Mouse (Mus musculus): Measurements from ENCODE around the gene Nepn. TPM values are rescaled to one million over a fixed set of nuclear protein-coding genes. Genes with fewer than 3 reads are reported as not detected.
A peak's percentile ranks its signal among the peaks of the same experiment; 100 is the strongest.

Gene Nepn
- polyA plus RNA-seq, 1 experiment: 0.12 TPM

DNA sequence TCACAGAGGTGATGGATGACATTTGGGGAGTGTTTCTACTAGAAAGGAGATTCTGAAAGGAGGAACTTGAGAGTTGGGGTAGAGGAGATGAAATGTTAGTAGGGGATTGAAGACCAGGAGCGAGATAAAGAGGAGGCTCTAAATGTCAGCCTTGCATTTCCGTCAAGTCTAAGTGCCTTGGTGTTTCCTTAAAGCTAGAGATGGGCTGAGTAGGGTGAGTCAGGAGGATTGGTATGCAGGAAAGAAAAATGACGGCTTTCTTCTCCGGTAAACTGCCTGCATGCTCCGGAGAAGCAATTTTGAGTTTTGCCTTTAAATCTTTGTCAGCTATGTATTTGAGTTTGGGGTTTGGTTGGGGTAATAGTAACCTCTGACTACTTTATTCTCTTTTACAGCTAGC is 30.2 kb downstream of the Nepn start:
- WGBS: 18% methylated on average over 5 of the region's 5 CpGs
- DNase-seq: no peak
- H3K4me1 ChIP-seq (ENCODE audit: control insufficient read depth, insufficient read depth, low read length): peaks cover 14% of the 10 kb centered on the region
- H3K4me3 ChIP-seq (replicated peaks; ENCODE audit: extremely low read depth, low read depth, low read length): peak overlapping the region; percentile 44
- TF ChIP-seq POLR2A (IDR thresholded peaks at IDR 0.05; ENCODE audit: borderline replicate concordance, extremely low read depth, low read depth, low read length) (no peak), CTCF (IDR thresholded peaks at IDR 0.05; ENCODE audit: insufficient read depth, low read length) (no peak)

DNA sequence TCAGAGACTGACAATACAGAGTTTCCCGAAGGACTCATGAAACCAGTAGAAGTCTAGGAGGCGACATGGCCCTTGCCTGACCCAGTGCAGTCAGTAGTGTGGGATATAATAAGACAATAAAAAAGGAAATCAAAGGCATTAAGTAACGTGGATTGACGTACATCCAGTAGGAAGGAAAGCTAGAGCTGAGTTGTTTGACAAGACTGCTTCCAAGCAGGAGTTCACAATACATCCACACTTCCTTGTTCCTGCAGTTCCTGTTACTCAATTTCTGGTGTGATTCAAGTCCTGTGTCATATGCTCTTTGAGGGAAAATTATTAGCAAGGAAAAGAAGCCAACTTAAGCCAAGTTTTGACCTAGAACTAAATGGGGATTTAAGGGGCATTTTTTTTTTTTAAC is 30.6 kb downstream of the Nepn start:
- peak overlapping the region; percentile 19 for H3K4me3 ChIP-seq (replicated peaks; ENCODE audit: extremely low read depth, low read depth, low read length)
- H3K4me1 ChIP-seq (ENCODE audit: control insufficient read depth, insufficient read depth, low read length): peaks cover 14% of the 10 kb centered on the region
- WGBS: 31% methylated on average over 4 of the region's 4 CpGs
- TF ChIP-seq POLR2A (IDR thresholded peaks at IDR 0.05; ENCODE audit: borderline replicate concordance, extremely low read depth, low read depth, low read length) (no peak), CTCF (IDR thresholded peaks at IDR 0.05; ENCODE audit: insufficient read depth, low read length) (no peak)
- DNase-seq: no peak

- DNase-seq: no peak
- 78% methylated on average over 1 of the region's 1 CpGs for WGBS
- Histone ChIP-seq H3K4me1 (ENCODE audit: control insufficient read depth, insufficient read depth, low read length) (peaks cover 14% of the 10 kb centered on the region), H3K4me3 (replicated peaks; ENCODE audit: extremely low read depth, low read depth, low read length) (no peak overlapping the region)
- TF ChIP-seq POLR2A (IDR thresholded peaks at IDR 0.05; ENCODE audit: borderline replicate concordance, extremely low read depth, low read depth, low read length) (no peak), CTCF (IDR thresholded peaks at IDR 0.05; ENCODE audit: insufficient read depth, low read length) (no peak)
These were observed 31.8 kb downstream of the Nepn start for GRCm38 (mm10) chr10:52420526-52420925.

GRCm38 (mm10) chr10:52421716-52422115 is 32.9 kb downstream of the Nepn start:
- TF ChIP-seq POLR2A (IDR thresholded peaks at IDR 0.05; ENCODE audit: borderline replicate concordance, extremely low read depth, low read depth, low read length) (no peak), CTCF (IDR thresholded peaks at IDR 0.05; ENCODE audit: insufficient read depth, low read length) (no peak)
- no peak for DNase-seq

GRCm38 (mm10) chr10:52423097-52423496 is 34.3 kb downstream of the Nepn start:
- Histone ChIP-seq H3K4me1 (ENCODE audit: control insufficient read depth, insufficient read depth, low read length) (peaks cover 16% of the 10 kb centered on the region), H3K4me3 (replicated peaks; ENCODE audit: extremely low read depth, low read depth, low read length) (no peak overlapping the region)
- 77% methylated on average over 2 of the region's 2 CpGs for WGBS
- no peak for TF ChIP-seq POLR2A (IDR thresholded peaks at IDR 0.05; ENCODE audit: borderline replicate concordance, extremely low read depth, low read depth, low read length)
- peak; percentile 20; the same call in 1 of the 2 replicates for TF ChIP-seq CTCF (IDR thresholded peaks at IDR 0.05; ENCODE audit: insufficient read depth, low read length)
- no peak for DNase-seq

More at GRCm38 (mm10) chr10:52421716-52422115, 32.9 kb downstream of the Nepn start:
- H3K4me3 ChIP-seq (replicated peaks; ENCODE audit: extremely low read depth, low read depth, low read length): no peak overlapping the region
- WGBS: 81% methylated on average over 6 of the region's 6 CpGs
- H3K4me1 ChIP-seq (ENCODE audit: control insufficient read depth, insufficient read depth, low read length): peaks cover 16% of the 10 kb centered on the region

DNA sequence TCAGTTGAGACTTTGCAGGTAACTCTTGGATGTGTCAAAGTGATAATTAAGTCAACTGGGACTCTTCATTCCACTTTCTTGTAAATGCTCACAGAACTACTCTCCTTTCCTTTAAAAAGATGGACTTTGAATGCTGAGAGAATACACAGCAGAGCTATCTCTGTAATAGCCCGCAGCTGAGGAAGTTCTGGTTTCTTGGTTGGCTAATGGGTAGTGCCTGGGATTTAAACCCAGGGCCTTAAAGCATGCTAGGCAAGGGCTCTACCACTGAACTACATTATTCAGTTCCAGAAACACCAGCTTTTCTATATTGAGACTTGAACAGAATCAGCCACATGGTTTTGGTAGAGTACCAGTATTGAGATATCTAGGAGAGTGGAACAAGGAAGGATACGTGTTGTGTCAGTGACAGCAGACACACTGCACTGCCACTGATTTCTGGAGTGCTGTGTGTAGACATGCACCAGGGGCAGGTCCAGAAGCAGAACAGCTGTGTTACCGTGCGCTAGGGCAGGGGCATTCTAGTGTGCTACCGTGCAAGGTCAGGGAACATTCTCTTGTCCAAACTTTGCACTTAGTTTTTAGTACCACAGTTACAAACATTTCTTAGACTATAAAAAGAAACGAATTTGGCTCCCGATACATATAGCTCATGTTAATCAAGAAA is 37.7 kb downstream of the Nepn start:
- TF ChIP-seq POLR2A (IDR thresholded peaks at IDR 0.05; ENCODE audit: borderline replicate concordance, extremely low read depth, low read depth, low read length): no peak
- TF ChIP-seq CTCF (IDR thresholded peaks at IDR 0.05; ENCODE audit: insufficient read depth, low read length): no peak
- DNase-seq: no peak
- 71% methylated on average over 7 of the region's 7 CpGs for WGBS
- Histone ChIP-seq H3K4me3 (replicated peaks; ENCODE audit: extremely low read depth, low read depth, low read length) (no peak overlapping the region), H3K4me1 (ENCODE audit: control insufficient read depth, insufficient read depth, low read length) (peaks cover 5% of the 10 kb centered on the region)

DNA sequence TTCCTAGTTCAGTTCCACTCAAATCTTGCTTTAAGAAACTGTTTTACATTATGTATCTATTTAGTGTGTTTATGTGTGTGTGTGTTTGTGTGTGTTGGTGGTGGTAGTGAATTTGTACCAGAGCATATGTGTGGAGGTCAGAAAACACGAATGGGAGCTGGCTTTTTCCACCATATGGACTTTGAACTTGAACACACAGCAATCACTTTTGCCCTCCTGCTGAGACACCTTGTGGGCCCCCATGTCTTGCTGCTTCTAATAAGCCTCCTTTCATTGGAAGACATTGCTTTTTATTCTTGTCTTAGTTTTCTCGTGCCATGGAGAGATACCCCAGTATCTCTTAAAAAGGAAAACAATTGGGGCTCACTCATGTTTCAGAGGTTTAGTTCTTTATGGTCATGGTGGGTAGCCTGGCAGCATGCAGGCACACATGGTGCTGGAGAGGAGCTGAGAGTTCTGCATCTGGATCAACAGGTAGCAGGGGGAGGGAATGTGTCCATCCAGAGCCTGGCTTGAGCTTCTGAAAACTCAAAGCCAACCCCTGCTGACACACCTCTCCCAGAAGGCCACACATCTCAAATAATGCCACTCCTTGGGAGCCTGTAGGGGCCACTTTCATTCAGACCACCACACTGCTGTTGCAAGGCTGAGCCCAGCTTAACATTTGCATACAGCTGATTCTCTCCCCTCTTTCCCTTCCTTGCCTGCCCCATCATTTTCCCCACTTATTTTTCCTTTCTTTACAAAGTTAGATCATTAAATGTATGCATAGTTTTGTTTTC is 39.1 kb downstream of the Nepn start:
- no peak overlapping the region for H3K4me3 ChIP-seq (replicated peaks; ENCODE audit: extremely low read depth, low read depth, low read length)
- DNase-seq: no peak

GRCm38 (mm10) chr10:52430953-52431352 is 42.2 kb downstream of the Nepn start:
- no peak for TF ChIP-seq POLR2A (IDR thresholded peaks at IDR 0.05; ENCODE audit: borderline replicate concordance, extremely low read depth, low read depth, low read length)
- no peak for TF ChIP-seq CTCF (IDR thresholded peaks at IDR 0.05; ENCODE audit: insufficient read depth, low read length)
- no peak overlapping the region for H3K4me3 ChIP-seq (replicated peaks; ENCODE audit: extremely low read depth, low read depth, low read length)
- 71% methylated on average over 1 of the region's 1 CpGs for WGBS
- peaks cover 2% of the 10 kb centered on the region for H3K4me1 ChIP-seq (ENCODE audit: control insufficient read depth, insufficient read depth, low read length)
- DNase-seq: no peak

More for the DNA sequence above, 39.1 kb downstream of the Nepn start:
- WGBS: 61% methylated on average over 2 of the region's 2 CpGs
- TF ChIP-seq POLR2A (IDR thresholded peaks at IDR 0.05; ENCODE audit: borderline replicate concordance, extremely low read depth, low read depth, low read length) (no peak), CTCF (IDR thresholded peaks at IDR 0.05; ENCODE audit: insufficient read depth, low read length) (no peak)
- H3K4me1 ChIP-seq (ENCODE audit: control insufficient read depth, insufficient read depth, low read length): peaks cover 5% of the 10 kb centered on the region

GRCm38 (mm10) chr10:52434836-52435235 is 46.1 kb downstream of the Nepn start:
- WGBS: 74% methylated on average over 8 of the region's 8 CpGs
- Histone ChIP-seq H3K4me3 (replicated peaks; ENCODE audit: extremely low read depth, low read depth, low read length) (no peak overlapping the region), H3K4me1 (ENCODE audit: control insufficient read depth, insufficient read depth, low read length) (no peaks in the 10 kb centered on the region)
- TF ChIP-seq CTCF (IDR thresholded peaks at IDR 0.05; ENCODE audit: insufficient read depth, low read length): no peak
- no peak for TF ChIP-seq POLR2A (IDR thresholded peaks at IDR 0.05; ENCODE audit: borderline replicate concordance, extremely low read depth, low read depth, low read length)
- no peak for DNase-seq

Other genes starting within 250 kb of the Nepn start
- 0.11 and 0.38 TPM in 2 replicates for gene Ros1, start 193.7 kb upstream of the Nepn start, polyA plus RNA-seq (2012; rRNA removed)
- 7.7 and 8.2 TPM in 2 replicates for gene Dcbld1, start 155.4 kb upstream of the Nepn start, polyA plus RNA-seq (2012; rRNA removed)
- gene Gm26741, start 30.2 kb upstream of the Nepn start, polyA plus RNA-seq (2012; rRNA removed): not detected in 2 replicates
- 5.7 and 6.4 TPM in 2 replicates for gene Gopc, start 6.8 kb upstream of the Nepn start, polyA plus RNA-seq (2012; rRNA removed)
- 11.0 and 15.1 TPM in 2 replicates for gene Nus1, start 28.6 kb downstream of the Nepn start, polyA plus RNA-seq (2012; rRNA removed)